Mouse (Mus musculus): ENCODE measurements at regions not wholly inside any gene's neighbourhood (a gene's known extent, or its start where the extent isn't known, plus 50 kb on each side); places are given as distances from the start of the nearest gene placed in this dataset.
A peak's percentile ranks its signal among the peaks of the same experiment; 100 is the strongest.
"Not testable (repeated sequence)": the region's sequence is repeated elsewhere in the genome, so short reads cannot be mapped to it uniquely, and the experiment has no call there.

DNA sequence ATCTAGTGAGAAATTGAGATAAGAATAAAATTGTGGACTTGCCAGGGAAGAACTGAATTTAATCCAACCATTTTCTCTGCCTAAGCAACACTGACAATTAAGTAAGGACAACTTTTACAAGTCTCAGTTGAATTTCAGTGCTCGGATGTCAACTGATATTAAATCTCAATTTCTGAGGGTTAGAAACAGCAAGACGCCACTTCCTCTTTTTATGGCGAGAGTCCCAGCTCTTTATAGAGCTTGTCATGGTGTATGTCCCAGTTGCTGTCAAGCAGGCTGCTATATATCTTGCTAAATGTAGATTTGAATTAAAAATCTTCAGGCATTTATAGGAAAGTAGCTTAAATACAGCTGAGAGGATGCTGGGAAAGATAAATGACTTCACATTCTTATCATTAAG lies 697.8 kb upstream of the Got2 start:
- no peak for DNase-seq (ENCODE audit: low read depth, low spot score)

DNA sequence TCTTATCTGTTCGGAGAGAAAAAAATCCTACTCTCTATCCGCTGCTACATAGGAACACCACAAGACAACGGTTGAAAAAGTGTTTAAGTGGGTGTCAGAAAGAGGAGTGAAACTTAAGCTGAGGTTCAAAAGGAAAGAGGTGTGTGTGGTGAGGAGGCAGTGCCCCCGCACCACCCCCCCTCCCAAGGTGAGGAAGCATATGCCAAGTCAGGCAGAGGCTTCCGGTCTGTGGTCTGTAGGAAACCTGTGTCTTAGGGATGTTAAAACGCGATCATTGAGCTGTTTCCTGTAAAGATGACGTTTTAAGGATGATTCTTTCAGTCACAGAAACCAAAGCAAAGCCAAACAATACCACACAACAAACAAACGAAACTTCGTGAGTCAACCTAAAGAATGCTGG lies 664.2 kb upstream of the Got2 start:
- no peak for DNase-seq (ENCODE audit: low read depth, low spot score)

DNA sequence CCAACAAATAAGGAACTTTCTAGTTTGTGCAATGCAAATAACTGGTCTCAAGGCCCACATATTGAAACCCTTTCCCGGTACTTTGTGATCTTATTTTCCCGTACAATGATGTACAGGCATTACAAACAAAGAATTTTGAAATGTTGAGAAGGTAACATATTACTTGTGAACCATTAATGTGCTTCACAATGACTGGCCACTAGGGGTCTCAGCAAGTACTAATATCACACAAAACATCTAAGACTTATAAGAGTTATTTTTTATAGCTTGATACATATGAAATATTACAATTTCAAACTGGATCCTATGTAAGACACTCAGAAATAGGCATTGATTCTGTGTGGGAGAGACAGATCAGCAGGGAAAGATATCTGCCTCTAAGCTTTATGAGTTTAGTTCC lies 662.1 kb upstream of the Got2 start:
- no peak for DNase-seq (ENCODE audit: low read depth, low spot score)

DNA sequence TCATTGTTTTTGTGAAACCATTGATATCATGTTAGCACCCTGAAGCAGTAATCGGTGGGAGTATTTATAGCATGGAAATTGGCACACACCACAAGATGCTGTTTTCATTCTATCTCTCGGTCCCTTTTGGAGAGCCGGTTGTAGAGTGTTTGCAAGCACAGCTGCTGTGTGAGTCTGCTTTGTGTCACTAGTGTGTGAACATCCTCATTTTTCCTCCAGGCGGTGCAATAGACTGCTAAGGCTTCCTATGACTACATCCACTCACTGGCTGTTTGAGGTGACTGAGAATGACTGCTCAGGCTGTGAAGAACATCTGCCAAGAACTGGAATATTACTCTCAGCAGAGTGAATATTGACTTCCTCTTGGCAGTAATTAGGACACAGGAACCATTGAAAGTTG lies 660.3 kb upstream of the Got2 start:
- peak; percentile 23 for DNase-seq (ENCODE audit: low read depth, low spot score)

DNA sequence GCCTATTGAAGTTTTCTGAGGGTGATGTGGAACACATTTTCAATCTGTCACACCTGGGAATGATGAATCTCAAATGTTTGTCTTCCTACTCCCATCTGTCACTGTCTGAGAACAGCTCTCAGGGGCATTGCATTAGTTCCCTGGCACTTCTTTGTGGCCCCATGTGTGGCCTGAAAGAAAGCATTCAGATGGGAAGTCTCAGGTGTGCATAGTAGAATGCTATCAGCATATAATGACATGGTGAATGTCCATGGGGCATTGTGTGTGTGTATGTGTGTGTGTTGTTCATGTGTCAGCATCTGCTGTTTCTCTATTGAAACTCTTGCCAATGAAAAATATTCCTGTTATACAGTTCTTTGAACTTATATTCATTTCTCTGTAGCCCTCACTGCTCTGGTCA lies 659.8 kb upstream of the Got2 start:
- no peak for DNase-seq (ENCODE audit: low read depth, low spot score)

DNA sequence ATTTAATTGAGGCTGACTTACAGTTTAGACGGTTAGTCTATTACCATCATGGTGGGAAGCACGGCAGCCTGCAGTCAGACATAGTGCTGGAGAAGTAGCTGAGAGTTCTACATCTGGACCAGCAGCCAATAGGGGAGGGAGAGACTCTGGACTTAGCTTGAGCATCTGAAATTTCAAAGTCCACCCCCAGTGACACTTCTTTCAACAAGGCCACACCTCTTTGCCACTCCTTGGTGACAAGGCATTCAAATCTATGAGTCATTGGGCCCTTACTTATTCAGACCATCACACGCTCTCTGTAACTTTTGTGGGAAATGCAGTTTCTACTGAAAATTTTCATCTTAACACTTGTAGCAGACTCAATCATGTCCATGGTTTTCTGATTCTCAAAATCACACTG lies 653.9 kb upstream of the Got2 start:
- DNase-seq (ENCODE audit: low read depth, low spot score), result no peak

DNA sequence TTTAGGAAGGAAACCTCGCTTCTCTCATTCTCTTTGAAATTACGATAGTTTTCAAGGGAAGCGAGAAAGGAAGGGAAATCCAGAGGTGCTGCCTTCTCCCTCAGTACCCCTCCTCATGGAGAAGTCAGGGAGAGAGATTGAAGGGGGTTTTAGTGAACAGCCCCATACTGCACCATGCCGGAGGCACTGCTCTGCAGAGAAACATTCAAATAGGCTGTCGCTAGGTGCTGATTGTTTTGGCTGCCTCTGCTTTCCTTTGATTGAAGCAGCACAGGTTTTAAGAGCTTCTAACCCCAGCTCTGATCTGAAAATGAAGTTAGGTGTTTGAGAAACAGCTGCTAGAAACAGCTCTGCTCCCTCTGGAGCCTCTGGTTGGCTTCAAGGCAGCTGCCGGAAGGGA lies 610.5 kb upstream of the Got2 start:
- DNase-seq (ENCODE audit: low read depth, low spot score), result no peak

DNA sequence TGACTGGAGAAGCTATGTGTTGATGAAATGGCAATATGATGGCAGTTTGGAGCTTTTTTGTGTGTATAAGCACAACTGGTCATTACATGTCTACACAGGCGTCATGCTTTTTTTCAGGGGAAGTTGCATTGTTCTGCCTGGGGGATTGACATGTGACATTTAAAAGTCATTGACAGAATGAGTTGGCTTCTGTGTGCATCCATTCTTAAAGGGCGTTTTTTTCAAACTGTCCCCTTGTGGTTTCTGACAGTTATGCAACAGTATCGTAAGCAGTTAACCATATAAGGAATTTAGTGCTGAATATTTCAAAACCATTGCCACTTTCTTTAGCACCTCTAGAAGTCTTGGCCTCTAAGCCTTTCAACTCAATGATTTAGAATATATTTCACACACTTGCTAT lies 607.1 kb upstream of the Got2 start:
- DNase-seq (ENCODE audit: low read depth, low spot score), result no peak

DNA sequence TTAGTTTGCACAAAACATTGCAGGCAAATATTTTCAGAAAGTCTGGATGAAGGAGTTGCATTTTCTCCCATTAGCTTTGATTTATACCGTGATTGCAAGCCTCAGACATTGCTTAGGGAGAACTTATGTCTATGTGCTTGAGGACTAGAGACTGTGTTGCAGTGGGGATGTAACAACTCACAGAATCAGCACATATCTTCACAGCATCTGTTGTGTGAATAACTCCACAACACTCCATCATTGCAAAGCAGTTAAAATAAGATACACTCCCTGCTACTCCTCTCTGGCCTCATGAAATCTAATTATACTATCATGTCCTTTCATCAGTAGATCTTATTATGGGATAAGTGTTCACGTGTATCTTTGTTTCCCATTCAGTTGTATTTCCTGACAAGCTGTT lies 601.5 kb upstream of the Got2 start:
- no peak for DNase-seq (ENCODE audit: low read depth, low spot score)

DNA sequence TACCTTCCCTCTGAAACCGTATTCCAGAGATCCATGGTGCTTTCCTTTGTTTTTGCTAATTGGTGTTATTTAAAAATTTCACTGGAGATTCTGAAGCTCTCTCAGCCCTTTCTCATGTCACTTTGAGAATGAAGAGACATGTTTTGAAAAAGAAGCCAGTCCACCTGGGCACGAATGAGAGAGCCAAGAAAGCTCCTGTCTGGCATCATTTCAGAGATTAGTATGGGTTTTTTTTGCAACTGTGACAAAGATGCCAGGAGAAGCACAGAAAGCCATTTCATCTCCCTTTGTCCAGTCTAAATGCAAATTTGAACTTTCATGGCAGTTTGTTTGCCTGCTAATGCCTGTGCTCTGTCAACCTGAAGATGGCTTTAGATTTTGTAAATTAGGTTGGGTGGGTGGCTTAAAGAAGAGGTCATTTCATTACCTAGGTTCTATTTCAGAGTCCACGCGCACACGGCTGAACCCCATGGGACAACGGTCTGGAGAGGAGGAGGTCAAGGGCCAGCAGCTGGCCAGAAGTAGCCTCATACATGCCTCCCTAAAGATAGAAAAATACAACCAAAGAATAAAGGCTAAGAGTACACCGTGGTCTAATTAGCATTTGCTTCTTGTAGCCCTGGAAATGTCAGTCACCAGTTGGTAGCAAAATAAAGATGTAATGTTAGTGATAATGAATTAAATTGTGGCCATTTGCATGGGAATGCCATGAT lies 600.5 kb upstream of the Got2 start:
- no peak for DNase-seq (ENCODE audit: low read depth, low spot score)

DNA sequence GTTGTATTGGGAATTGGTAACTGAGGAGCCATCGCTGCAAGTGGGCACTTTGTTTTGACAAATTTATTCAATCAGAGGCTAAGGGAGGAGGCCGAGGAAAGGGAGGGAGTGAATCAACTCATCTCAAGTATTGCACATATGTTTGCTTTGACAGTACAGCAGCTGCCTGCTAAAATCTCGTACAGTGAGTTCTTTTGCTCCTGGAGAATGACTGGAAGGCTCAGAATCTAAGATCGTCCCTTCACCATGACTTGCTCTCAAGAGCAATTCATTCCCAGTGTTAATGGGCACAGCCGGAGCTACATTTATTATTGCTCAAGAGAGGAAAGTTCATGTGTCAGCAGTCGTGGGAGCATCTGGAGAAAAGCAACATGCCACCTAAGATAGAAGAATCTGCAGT lies 567.6 kb upstream of the Got2 start:
- DNase-seq (ENCODE audit: low read depth, low spot score), result peak; percentile 1

DNA sequence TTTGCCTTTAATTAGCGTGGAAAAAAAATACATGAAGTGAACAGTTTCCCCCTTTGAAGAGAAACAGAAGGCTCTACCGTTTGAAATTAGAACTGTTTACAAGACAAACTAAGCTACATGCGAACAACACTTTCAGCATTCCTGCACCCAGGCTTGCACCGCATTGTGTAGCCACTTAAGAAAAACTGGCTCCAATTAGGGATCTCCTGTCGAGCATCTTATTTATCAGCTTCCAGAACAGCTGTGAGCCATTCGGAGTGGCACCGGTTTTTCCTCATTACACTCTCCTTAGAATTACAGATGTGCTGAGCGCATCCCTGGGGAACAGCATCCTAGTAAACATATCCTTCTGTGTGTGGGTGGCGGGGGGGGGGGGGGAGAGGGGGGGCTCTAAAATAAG lies 567.0 kb upstream of the Got2 start:
- DNase-seq (ENCODE audit: low read depth, low spot score), result peak; percentile 8

DNA sequence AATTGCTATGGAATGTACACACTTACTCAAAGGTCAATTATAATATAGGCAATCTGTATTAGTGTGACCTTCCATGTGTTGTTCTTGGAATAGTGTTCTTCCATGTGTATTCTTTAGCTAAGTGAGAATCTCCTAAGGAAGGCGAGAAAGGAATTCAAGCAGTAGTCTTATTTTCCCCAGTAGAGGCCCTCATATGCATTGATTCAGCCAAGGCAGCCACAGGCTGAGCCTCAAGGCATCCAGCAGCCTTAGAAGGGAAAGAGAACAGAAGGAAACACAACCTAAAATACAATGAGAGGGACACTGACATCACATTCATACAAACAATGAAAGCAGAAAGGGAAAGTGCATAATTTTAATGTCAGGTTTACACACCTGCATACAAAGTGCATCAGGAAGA lies 541.4 kb upstream of the Got2 start:
- no peak for DNase-seq (ENCODE audit: low read depth, low spot score)

DNA sequence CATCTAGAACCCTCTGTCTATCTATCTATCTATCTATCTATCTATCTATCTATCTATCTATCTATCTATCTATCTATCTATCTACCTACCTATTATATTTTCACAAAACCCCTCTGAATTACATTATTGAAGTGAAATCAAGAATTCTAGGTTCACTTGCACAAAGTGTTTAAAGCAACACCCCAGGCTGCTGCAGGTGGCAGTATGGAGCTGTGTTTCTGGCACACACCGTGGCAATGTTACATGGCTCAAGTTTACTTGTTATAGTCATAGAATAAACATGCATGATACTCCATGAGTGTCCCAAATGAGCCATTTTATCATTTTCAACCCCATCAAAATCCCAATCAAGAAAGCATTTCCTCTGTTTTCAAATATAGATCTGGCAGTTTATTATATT lies 538.6 kb upstream of the Got2 start:
- no peak for DNase-seq (ENCODE audit: low read depth, low spot score)

DNA sequence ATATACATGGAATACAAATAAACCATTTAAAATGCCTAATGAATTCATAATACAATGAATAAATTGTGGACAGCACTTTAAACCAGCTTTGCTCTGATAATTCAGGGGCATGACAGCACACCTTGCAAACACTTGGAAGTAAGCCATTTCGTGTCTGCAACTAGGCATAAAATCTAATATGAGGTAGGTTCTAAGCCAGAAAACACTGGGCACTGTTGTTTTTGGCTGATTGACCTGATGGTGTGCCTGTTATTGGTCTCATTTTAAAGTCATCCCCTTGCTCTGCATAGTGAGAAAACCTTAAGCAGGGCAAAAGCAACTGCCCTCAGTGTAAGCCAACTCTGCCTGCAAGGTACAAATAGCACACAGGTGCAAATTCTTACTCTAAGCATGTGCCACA lies 521.3 kb upstream of the Got2 start:
- no peak for DNase-seq (ENCODE audit: low read depth, low spot score)

DNA sequence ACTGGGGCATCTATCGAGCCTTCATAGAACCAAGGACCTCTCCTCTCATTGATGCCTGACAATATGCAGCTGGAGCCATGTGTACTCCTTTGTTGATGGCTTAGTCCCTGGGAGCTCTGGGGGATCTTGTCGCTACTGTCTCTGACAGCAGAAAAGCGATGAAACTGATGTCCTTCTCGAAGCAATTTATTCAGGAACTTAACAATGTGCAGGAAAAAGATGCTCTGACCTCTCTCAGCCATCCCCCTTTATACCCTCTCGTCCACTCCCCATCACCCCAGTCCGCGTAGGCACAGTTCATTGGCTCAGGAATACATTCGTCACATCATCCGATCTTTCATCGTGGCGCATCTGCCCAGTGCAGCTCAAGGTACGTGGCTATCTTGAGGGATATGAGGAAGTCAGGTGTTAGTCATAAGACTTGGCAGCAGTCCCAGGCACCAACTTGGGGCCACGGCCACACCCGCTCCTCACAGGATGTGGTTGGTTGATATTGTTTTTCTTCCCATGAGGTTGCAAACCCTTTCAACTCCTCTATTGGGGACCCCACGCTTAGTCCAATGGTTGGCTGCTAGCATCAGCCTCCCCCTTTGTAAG lies 516.3 kb upstream of the Got2 start:
- no peak for DNase-seq (ENCODE audit: low read depth, low spot score)

DNA sequence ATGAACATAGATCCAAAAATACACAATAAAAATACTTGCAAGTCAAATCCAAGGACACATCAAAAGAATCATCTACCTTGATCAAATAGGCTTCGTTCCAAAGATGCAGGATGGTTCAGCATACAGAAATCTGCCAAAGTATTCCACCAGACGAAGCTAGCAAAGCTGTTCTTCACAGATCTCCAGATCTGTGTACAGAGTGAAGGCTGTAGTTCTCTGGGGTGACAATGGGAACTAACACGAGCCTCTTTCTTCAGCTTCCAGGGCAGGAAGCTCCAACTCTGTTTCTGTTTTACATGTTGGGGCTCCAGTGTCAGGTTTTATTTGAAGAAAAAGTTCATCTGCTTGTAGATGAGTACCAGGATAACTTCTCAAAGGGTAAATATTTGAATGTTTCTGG lies 515.3 kb upstream of the Got2 start:
- DNase-seq (ENCODE audit: low read depth, low spot score), result no peak

DNA sequence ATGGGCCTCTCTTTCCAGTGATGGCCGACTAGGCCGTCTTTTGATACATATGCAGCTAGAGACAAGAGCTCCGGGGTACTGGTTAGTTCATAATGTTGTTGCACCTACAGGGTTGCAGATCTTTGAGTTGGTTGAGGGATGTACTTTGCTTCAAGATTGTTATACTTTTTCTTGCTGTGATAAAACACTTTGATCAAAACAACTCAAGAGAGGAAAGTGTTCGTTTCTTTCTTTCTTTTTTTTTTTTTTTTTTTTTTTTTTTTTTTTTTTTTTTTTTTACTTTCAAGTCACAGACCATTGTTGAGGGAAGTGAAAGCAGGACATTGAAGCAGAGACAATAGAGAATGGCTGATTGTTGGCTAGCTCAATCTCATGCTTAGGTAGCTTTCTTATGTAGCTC lies 511.0 kb upstream of the Got2 start:
- DNase-seq (ENCODE audit: low read depth, low spot score), result not testable (repeated sequence)

DNA sequence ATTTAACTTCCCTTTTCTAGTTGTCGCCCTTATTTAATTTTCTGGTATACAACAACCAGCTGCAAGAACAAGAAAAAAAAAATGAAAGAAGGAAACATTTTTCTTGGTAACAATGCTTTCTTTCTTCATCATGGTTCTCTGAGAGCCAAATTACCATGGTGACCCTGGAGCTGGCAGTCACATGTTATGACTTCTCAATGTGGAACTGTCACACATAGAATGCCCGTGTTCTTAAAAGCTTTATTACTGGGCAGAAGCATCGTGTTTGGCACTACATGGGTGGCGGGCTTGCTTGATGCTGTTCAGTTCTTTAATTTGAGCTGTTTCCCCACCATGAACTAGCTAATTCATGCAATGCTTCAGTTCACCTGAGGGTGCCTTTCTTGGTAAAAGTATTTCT lies 504.7 kb upstream of the Got2 start:
- no peak for DNase-seq (ENCODE audit: low read depth, low spot score)

DNA sequence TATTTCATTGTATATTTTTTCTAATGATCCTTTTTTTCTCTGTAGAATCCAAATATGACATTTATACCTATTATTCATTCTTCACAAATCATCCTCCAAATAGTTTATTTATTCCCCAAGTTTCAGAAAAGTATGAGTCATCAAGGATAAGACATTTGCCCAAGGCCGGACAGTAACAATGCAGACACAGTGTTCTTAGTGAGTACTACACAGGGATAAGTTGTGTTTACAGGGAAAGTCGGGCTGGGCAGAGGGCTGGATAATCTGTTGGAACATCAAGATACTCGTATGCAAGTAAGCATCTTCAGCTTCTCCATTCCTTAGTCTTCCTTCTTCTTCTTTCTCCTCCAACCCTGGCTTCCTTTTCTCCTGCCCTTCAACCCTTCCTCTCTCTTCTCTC lies 500.9 kb upstream of the Got2 start:
- no peak for DNase-seq (ENCODE audit: low read depth, low spot score)

DNA sequence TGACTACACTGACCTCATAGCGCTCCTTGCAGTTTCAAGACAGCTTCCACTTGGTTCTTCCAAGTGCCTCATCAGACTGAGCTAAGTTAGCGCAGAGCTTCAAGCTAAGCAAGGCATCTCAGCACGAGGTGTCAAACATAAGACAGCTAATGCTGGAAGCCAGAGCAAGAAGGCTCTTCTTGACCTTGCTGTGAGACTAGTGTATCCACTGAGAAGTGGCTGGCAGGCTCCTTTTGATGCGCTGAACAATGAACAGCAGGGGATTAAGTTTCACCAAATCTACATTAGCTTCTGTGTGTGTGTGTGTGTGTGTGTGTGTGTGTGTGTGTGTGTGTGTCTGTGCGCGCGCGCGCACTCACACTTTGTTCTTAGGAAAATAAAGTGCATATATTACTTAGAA lies 482.2 kb upstream of the Got2 start:
- no peak for DNase-seq (ENCODE audit: low read depth, low spot score)

DNA sequence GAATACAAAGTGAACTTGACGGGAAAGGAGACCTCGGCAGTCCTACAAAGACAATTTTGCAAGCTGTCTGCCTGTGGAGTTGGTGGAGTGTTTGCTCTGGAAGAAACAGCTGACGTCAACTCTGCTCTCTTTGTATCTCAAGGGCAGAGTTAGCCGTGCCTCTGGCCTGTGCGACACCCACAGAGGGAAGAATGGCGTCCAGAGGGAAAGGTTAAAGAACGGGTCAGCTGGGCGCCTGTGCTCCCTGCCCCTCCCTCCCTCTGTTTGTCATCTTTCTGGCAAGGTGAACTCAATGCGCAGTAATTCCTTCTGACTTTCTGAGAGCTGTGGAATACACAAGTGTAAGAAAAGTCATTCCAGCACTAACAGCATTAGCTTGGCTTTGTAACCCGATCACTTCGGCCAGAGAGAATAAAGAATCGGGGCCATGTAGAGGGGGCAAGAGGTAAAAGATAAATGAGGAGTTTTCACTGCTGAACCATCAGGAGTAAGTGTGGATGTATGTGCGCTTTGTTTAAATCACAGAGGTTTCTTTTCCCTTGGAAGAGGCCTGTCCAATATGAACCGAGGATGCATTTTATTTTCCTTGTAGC lies 474.6 kb upstream of the Got2 start:
- peak; percentile 26 for DNase-seq (ENCODE audit: low read depth, low spot score)

DNA sequence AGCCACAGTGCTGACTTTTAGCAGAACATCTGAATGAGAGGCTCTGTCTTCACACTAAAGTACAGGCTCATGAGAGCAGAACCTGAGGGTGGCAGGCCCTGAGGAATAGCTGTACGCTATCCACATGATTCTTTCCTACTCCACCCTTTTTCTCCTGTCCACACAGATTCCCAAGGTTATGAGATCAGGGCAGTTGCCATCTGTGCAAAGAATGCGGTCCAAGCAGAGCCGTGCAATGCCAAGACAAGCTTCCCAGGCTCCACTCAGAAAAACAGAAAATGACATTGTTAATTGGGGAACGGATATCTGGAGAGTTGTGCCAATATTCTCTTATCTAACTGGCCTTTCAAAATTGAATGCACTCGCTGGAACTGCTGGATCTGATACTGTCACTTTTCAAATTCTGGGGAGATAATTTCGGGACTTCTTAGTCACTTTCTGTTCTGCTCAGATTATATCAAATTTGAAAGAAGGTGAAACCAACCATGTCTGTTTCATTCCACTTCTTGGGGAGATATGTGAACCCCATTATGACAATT lies 462.3 kb upstream of the Got2 start:
- no peak for DNase-seq (ENCODE audit: low read depth, low spot score)

Data from mesoderm, embryonic 11.5 days (tissue).